Mouse (Mus musculus): ENCODE data around the gene Ifna4.
"Not testable (repeated sequence)": the region's sequence is repeated elsewhere in the genome, so short reads cannot be mapped to it uniquely, and the experiment has no call there.

Gene Ifna4

GRCm38 (mm10) chr4:88841438-88841911, at the start of gene Ifna4:
TSS of gene Ifna4 (plus strand) at chr4:88841861.
- CTCF ChIA-PET: interaction anchor here (0.7 kb wide), 1 partner anchor 288 kb away, joined by 6 read pairs; no protein-coding TSS in a partner anchor

- CTCF ChIA-PET: not testable (repeated sequence)
Measured at GRCm38 (mm10) chr4:88793936-88794675, 47.6 kb upstream of the Ifna4 start, which contains the start of gene Gm13275. TSS of gene Gm13275 (plus strand) at chr4:88794487.

- CTCF ChIA-PET: not testable (repeated sequence)
Measured at GRCm38 (mm10) chr4:88797097-88797496, 44.6 kb upstream of the Ifna4 start, which contains the start of gene Gm13279. TSS of gene Gm13279 (plus strand) at chr4:88797397.

- CTCF ChIA-PET: not testable (repeated sequence)
Measured at GRCm38 (mm10) chr4:88799365-88799764, 42.3 kb upstream of the Ifna4 start, which contains the start of gene Gm13285. TSS of gene Gm13285 (plus strand) at chr4:88799665.

GRCm38 (mm10) chr4:88802954-88803353, 38.7 kb upstream of the Ifna4 start, which contains the start of gene Gm13287:
TSS of gene Gm13287 (plus strand) at chr4:88803254.
- CTCF ChIA-PET: not testable (repeated sequence)

DNA sequence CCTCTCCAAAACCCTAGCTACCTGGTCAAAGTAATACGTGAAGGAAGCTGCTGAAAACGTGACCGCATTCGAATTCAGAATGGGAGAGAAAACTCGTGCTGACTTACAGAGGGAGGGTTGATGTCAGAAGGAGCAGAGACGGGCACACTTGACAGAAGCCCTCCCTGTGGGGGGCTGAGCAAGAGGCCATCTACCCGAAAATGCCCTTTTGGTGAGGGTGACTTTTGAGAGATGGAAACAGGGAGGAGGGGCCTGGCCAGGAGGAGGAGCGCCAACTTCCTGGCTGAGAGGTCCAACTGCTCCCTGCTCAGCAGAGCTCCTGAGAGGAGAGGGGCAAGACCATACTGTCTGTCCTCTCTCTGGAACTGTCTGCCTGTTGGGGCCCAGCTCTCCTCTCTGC, 36.4 kb upstream of the Ifna4 start, which contains the start of gene Gm13288:
TSS of gene Gm13288 (plus strand) at position 301 of the 400 bp plus-strand sequence.
- CTCF ChIA-PET: not testable (repeated sequence)

GRCm38 (mm10) chr4:88805761-88806160, 35.9 kb upstream of the Ifna4 start:
- CTCF ChIA-PET: not testable (repeated sequence)

DNA sequence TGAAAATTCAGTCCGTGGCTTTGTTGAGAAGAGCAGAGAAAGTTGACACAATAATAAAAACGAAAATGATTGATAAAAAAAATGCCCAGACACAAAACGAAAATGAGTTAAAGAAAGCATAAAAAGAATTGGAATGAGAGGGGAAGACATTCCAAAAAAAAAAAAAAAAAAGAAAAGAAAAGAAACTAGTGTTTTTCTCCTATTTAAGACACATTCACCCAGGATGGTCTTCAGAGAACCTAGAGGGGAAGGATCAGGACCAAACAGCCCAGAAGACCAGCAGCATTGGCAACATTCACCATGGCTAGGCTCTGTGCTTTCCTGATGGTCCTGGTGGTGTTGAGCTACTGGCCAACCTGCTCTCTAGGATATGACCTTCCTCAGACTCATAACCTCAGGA, 25.7 kb upstream of the Ifna4 start, which contains the start of gene Ifna7:
TSS of gene Ifna7 (plus strand) at position 301 of the 400 bp plus-strand sequence.
- CTCF ChIA-PET: no interaction called here

DNA sequence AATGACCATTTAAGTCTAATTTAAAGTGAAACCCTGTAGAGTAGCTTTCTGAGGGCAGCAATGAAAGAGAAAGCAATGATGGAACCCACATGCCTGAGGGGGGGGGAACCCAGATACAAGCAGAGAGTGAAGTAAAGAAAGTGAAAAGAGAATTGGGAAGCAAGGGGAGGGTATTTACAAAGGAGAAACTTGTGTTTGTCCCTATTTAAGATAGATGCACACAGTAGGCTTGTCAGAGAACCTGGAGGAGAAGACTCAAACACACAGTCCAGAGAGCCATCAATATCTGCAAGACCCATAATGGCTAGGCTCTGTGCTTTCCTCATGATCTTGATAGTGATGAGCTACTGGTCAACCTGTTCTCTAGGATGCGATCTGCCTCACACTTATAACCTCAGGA, 22.0 kb upstream of the Ifna4 start, which contains the start of gene Ifna11:
TSS of gene Ifna11 (plus strand) at position 301 of the 400 bp plus-strand sequence.
- CTCF ChIA-PET: no interaction called here

DNA sequence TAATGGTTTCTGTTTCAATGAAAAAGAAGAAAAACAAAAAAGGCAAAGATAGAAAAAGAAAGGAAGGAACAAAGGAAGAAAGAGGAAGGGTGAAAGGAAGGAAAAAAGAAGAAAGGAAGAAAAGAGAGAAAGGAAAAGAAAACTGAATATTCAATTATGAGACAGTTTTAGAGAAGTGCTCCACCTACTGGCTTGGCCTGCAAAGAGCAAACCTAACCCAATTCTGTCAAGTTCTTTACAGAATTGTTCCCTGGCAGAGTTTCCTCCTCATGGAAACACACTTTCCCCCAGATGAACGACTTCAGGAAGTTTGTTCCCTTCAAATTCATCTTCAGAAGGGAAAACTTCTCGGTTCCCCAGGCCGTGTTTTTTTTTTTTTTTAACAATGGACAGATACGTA, 18.7 kb upstream of the Ifna4 start:
- CTCF ChIA-PET: interaction anchor here (0.6 kb wide), 1 partner anchor 404 kb away, joined by 4 read pairs; no protein-coding TSS in a partner anchor

GRCm38 (mm10) chr4:88827116-88827515, 14.5 kb upstream of the Ifna4 start, which contains the start of gene Ifna6:
TSS of gene Ifna6 (plus strand) at chr4:88827416.
- CTCF ChIA-PET: not testable (repeated sequence)

DNA sequence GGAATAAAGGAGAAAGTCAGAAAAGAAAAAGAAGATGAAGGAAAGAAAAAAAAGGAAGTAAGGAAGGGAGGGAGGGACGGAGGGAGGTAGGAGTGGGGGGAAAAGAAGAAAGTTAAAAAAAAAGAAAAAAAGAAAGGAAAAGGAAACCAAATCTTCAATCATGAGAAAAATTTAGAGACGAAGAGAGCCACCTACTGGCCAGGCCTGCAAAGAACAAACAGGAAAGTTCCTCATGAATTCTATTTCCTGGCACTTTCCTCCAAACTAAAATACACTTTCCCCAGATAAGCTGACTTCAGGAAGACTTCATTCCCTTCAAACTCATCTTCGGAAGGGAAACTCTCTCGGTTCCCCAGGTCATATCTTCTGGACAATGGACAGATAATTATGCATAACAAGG, 11.1 kb upstream of the Ifna4 start:
- CTCF ChIA-PET: no interaction called here

DNA sequence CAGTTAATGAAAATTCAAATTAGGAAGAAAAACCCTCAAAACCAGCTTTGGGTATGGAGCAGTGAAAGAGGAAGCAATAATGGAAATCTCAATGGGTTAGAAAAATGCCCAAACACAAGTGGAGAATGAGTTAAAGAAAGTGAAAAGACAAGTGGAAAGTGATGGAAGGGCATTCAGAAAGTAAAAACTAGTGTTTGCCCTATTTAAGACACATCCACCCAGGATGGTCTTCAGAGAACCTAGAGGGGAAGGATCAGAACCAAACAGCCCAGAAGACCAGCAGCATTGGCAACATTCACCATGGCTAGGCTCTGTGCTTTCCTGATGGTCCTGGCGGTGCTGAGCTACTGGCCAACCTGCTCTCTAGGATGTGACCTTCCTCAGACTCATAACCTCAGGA, 6.4 kb upstream of the Ifna4 start, which contains the start of gene Ifna5:
TSS of gene Ifna5 (plus strand) at position 301 of the 400 bp plus-strand sequence.
- CTCF ChIA-PET: not testable (repeated sequence)

GRCm38 (mm10) chr4:88838828-88839227, 2.8 kb upstream of the Ifna4 start:
- CTCF ChIA-PET: no interaction called here

DNA sequence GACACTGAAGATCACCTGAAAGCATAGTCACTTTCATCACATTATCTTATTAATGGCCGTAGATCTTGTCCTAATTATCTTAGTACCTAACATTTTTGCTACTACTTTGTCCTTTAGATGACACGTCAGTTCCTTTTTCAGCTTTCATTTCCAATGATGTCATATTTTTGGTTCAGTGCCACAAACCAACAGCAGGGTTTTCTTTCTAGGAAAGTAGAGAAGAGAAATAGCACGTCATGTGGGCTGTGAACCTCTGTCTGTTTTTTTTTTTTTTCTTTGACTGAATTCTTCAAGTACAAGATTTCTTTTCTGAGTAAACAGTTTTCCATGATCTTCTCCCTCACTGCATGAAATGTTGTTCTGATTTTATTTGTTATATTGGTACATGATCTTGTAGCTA, 1.6 kb upstream of the Ifna4 start:
- CTCF ChIA-PET: interaction anchor here (0.6 to 0.7 kb wide), 4 partner anchors 20 to 470 kb away, joined by 3 to 6 read pairs (median 3); no protein-coding TSS in a partner anchor

GRCm38 (mm10) chr4:88845334-88845733, 3.7 kb downstream of the Ifna4 start:
- CTCF ChIA-PET: no interaction called here

DNA sequence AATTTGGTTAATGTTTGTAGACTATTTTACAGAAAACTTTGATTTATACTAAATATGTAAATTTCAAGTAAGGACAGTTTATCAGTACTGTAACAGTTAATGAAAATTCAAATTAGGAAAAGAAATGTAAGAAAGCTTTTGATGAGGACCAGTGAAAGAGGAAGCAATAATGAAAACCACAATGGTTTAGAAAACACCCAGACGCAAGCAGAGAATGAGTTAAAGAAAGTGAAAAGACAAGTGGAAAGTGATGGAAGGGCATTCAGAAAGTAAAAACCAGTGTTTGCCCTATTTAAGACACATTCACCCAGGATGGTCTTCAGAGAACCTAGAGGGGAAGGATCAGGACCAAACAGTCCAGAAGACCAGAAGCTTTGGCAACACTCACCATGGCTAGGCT, 8.0 kb downstream of the Ifna4 start, which contains the start of gene Ifna1:
TSS of gene Ifna1 (plus strand) at position 390 of the 400 bp plus-strand sequence.
- CTCF ChIA-PET: no interaction called here

- CTCF ChIA-PET: no interaction called here
Measured at GRCm38 (mm10) chr4:88851026-88851763, 9.5 kb downstream of the Ifna4 start.

- CTCF ChIA-PET: no interaction called here
Measured at GRCm38 (mm10) chr4:88859214-88859613, 17.6 kb downstream of the Ifna4 start.

- CTCF ChIA-PET: no interaction called here
Measured at GRCm38 (mm10) chr4:88863309-88863708, 21.6 kb downstream of the Ifna4 start.

DNA sequence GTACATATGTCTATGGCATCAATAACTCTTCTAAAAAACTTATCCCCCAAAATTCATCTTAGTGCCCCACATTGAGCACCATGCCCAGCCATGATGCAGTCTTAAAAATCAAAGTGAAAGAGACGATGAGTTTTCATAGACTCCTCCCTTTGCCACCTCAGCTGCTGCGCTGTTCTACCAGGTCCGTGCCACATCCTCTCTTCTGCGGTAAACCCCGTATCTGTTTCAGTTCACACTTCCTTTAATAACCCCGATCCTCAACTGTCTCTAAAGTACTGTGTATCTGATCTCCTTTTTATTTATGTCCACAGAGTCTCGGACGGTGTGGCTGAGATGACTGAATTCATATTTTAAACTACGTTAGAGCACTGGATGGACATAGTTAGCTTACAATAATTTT, 22.9 kb downstream of the Ifna4 start:
- CTCF ChIA-PET: no interaction called here

- CTCF ChIA-PET: interaction anchor here (0.5 kb wide), 1 partner anchor 141 kb away, joined by 3 read pairs; no protein-coding TSS in a partner anchor
Measured at GRCm38 (mm10) chr4:88865011-88865569, 23.4 kb downstream of the Ifna4 start.

All from spleen, embryonic (tissue).